Mouse (Mus musculus): ENCODE data around the gene Gtf3c4. TPM values are rescaled to one million over a fixed set of nuclear protein-coding genes. Genes with fewer than 3 reads are reported as not detected.

Gene Gtf3c4
- total RNA-seq, 2 experiments from 2014 or later: 34.5 to 39.2 TPM

Other genes with a start within 250 kb of the Gtf3c4 start
- not detected for gene Gfi1b, start 218.4 kb downstream of the Gtf3c4 start, total RNA-seq (2021)
- 10 to 100 TPM; 49.3 to 56.4 TPM for gene Tsc1, start 199.1 kb downstream of the Gtf3c4 start, total RNA-seq (2021)
- not detected for gene Spaca9, start 140.6 kb downstream of the Gtf3c4 start, total RNA-seq (2021)
- gene Ak8, start 140.2 kb downstream of the Gtf3c4 start, total RNA-seq (2021): 1 to 10 TPM in 1 of 2 experiments, under 1 TPM in 1; 0.89 to 1.7 TPM
- 1 to 10 TPM; 5.9 to 8.1 TPM for gene Ddx31, start within 50 bp of the Gtf3c4 start, total RNA-seq (2021)
- not detected for gene Barhl1, start 76.3 kb upstream of the Gtf3c4 start, total RNA-seq (2021)
- gene Cfap77, start 214.7 kb upstream of the Gtf3c4 start, total RNA-seq (2021): under 1 TPM in 1 of 2 experiments, not detected in 1; 0.34 TPM
- 10 to 100 TPM in 1 of 2 experiments, 1 to 10 TPM in 1; 9.6 to 10.9 TPM for gene Ttf1, start 219.9 kb upstream of the Gtf3c4 start, total RNA-seq (2021)